Mouse (Mus musculus) heart, embryonic 12.5 days (tissue): ENCODE data around the gene Slc35e1. TPM values are rescaled to one million over a fixed set of nuclear protein-coding genes. Genes with fewer than 3 reads are reported as not detected.

ENCODE experiments used
- ATAC-seq: fragments of 200-750 bp; cut with Nextera tagmentation; 2 replicates; pipeline ENCODE4 v1.8.0; 2017; ENCODE audit warnings: moderate TSS enrichment, moderate library complexity; ENCODE audit not compliant: insufficient number of reproducible peaks, low FRiP score
- H3K27ac ChIP-seq: fragments of 300-500 bp; sonication (generic); 2 replicates; pipeline ENCODE4 v1.5.1; 2016; ENCODE audit warnings: mild to moderate bottlenecking, moderate library complexity; ENCODE audit not compliant: poor library complexity, severe bottlenecking
- H3K27me3 ChIP-seq: fragments of 300-500 bp; sonication (generic); replicated peaks from 2 replicates; pipeline ENCODE4 v1.6.1; 2016; ENCODE audit warnings: mild to moderate bottlenecking, moderate library complexity
- H3K36me3 ChIP-seq: fragments of 300-500 bp; sonication (generic); 2 replicates; pipeline ENCODE4 v1.6.1; 2016; ENCODE audit warnings: mild to moderate bottlenecking, moderate library complexity
- H3K4me1 ChIP-seq: fragments of 300-500 bp; sonication (generic); replicated peaks from 2 replicates; pipeline ENCODE4 v1.6.1; 2016; ENCODE audit warnings: mild to moderate bottlenecking
- H3K4me2 ChIP-seq: fragments of 300-500 bp; sonication (generic); 2 replicates; pipeline ENCODE4 v1.6.1; 2016; ENCODE audit warnings: mild to moderate bottlenecking, moderate library complexity
- H3K4me3 ChIP-seq: fragments of 300-500 bp; sonication (generic); 2 replicates; pipeline ENCODE4 v1.5.1; 2016; ENCODE audit warnings: mild to moderate bottlenecking
- H3K9ac ChIP-seq: fragments of 300-500 bp; sonication (generic); 2 replicates; pipeline ENCODE4 v1.6.1; 2016; ENCODE audit warnings: mild to moderate bottlenecking, moderate library complexity
- H3K9me3 ChIP-seq: fragments of 300-500 bp; sonication (generic); replicated peaks from 2 replicates; pipeline ENCODE4 v1.6.1; 2016; ENCODE audit warnings: mild to moderate bottlenecking, moderate library complexity
- WGBS: fragments of 180-500 bp; shearing (Covaris S2); methylation state at CpG from one replicate; pipeline ENCODE4 v1.1.7; 2016; 5-methylcytosine and 5-hydroxymethylcytosine counted together
- polyA plus RNA-seq: library from polyadenylated mRNA; unstranded; fragments of >200 nt; fragmentation: Nextera tagmentation; extraction: Ambion mirVana; gene quantifications from 2 replicates; pipeline ENCODE4 v1.2.1, GENCODE M21; 2016

Slc35e1 gene
- polyA plus RNA-seq, 1 experiment from 2014 or later, result 23.6 TPM

DNA sequence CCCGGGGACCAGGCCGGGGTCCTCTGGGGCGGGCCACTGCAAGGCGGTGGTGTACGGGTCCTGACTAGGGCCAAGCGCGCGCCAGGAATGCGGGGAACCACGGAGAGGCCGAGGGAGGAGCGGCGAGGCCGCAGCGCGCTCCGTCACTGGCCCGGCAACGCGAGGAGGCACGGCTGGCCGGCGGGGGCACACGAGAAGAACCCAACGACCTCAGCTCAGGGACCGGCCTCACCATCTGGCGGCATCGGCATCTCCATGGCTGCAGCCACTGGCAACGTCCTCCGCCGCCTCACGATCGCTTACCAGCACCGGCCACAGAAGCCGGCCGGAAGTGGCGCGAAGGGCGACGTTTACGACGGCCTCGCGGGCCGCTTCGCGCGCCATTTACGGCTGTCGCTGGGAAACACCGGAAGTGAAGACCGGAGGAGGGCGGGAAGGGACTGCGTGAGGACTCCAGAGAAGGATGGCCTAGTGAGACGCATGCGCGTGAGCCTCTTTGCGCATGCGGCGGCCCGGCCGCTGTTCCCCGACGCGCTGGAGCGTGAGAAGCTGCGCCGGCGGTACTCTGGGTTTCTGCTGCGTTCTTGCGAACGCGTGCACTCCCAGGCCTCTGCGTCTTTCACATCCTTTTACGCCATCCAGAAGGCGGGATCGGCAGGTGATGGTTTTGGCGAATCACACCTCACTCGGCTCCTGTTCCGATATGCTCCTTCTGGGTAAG, 17.4 kb downstream of the Slc35e1 start, which contains the start of gene Cherp:
Gene Cherp (minus strand): TSS at position 401 of the 721 bp plus-strand sequence.
- peak within 1 kb of the TSS; percentile 87 for H3K9ac ChIP-seq
- H3K36me3 ChIP-seq, result peaks cover 45% of the 10 kb centered on the region
- H3K27ac ChIP-seq, result peak within 1 kb of the TSS; percentile 80
- H3K4me3 ChIP-seq, result peak within 1 kb of the TSS; percentile 81
- peak within 1 kb of the TSS; percentile 97 for H3K4me2 ChIP-seq
- ATAC-seq, result peak; percentile 94
- H3K27me3 ChIP-seq, result no peaks in the 10 kb centered on the region
- peaks cover 19% of the 10 kb centered on the region for H3K4me1 ChIP-seq
- WGBS, result under 1% methylated on average over 80 of the region's 80 CpGs
- peaks cover 9% of the 10 kb centered on the region; the same call in 1 of the 2 replicates for H3K9me3 ChIP-seq

DNA sequence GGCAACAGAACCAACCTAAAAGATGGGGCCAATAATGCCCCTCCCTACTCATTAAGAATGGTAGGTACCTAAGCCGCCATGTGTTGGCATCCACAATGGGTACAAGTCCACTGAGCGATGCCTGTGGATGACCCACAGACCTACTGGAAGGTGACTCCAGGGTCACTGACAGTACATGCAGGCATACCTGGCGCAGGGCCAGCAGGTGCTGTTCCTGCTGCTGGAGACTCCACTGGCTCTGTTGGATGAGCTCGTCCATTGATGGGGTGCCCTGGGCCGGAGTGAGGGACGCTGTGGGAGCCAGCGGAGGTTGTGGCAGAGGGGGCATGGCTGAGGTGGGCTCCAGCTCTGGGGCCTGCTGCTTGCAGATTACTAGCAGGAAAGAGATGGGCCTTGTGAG, 21.7 kb downstream of the Slc35e1 start:
- H3K9ac ChIP-seq, result no peak overlapping the region
- no peak overlapping the region for H3K27ac ChIP-seq
- no peak overlapping the region for H3K4me3 ChIP-seq
- H3K4me2 ChIP-seq, result no peak overlapping the region
- H3K36me3 ChIP-seq, result peaks cover 77% of the 10 kb centered on the region
- H3K9me3 ChIP-seq, result no peaks in the 10 kb centered on the region
- no peak for ATAC-seq
- 92% methylated on average over 7 of the region's 7 CpGs for WGBS
- H3K27me3 ChIP-seq, result no peaks in the 10 kb centered on the region
- peaks cover 11% of the 10 kb centered on the region for H3K4me1 ChIP-seq

- H3K27ac ChIP-seq, result no peak overlapping the region
- H3K9ac ChIP-seq, result no peak overlapping the region
- no peak overlapping the region for H3K4me2 ChIP-seq
- peaks cover 84% of the 10 kb centered on the region for H3K36me3 ChIP-seq
- peaks cover 10% of the 10 kb centered on the region for H3K4me1 ChIP-seq
- no peaks in the 10 kb centered on the region for H3K27me3 ChIP-seq
- no peaks in the 10 kb centered on the region for H3K9me3 ChIP-seq
- ATAC-seq, result no peak
- WGBS, result 91% methylated on average over 8 of the region's 8 CpGs
- H3K4me3 ChIP-seq, result no peak overlapping the region
Measured at GRCm38 (mm10) chr8:72469984-72470383, 22.4 kb downstream of the Slc35e1 start.

DNA sequence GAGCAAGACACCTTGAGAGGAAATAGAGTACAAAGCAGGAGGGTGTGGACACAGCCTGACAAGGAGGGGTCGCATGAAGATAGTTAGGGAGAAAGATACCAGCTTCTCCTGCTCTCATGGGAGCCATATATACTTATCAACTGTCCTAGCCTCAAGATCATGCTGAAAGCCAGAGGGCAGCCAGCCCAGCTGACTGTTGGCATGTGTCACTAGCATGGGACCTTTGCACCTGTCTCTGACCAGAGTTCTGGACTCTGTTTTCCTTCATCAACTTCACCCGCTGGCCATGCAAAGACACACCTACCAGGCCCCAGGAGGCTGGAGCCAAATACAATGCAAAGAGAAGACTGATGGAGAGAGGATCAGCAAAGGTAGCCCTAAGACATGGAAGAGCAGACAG, 23.2 kb downstream of the Slc35e1 start:
- no peak for ATAC-seq
- Histone ChIP-seq H3K27ac (no peak overlapping the region), H3K9me3 (no peaks in the 10 kb centered on the region), H3K27me3 (no peaks in the 10 kb centered on the region), H3K4me3 (no peak overlapping the region), H3K4me1 (peaks cover 9% of the 10 kb centered on the region), H3K9ac (no peak overlapping the region), H3K4me2 (no peak overlapping the region), H3K36me3 (peaks cover 90% of the 10 kb centered on the region)
- WGBS, result 92% methylated on average over 2 of the region's 2 CpGs

DNA sequence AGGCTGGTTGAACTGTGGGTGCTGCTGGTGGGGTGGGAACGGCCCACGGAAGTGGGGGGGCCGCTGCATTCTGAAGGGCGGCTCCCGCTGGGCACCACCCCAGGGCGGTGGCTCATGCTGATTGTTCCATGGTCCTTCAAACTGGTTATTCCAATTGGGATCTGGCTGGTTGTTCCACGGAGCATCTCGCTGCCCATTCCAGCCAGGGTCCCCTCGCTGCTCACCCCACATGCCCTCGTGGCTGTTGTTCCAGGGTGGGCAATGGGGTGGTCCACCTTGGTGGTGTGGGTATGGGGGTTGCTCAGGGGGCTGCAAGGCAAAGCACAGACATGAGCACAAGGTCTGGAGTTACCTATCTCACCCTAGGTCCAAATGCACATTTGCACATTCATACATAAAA, 28.2 kb downstream of the Slc35e1 start:
- Histone ChIP-seq H3K4me2 (no peak overlapping the region), H3K4me1 (no peaks in the 10 kb centered on the region), H3K27me3 (no peaks in the 10 kb centered on the region), H3K4me3 (no peak overlapping the region), H3K9me3 (no peaks in the 10 kb centered on the region), H3K36me3 (peaks cover 98% of the 10 kb centered on the region), H3K9ac (no peak overlapping the region), H3K27ac (no peak overlapping the region)
- ATAC-seq, result no peak
- WGBS, result 94% methylated on average over 10 of the region's 10 CpGs

- ATAC-seq, result no peak
- 89% methylated on average over 4 of the region's 4 CpGs for WGBS
- Histone ChIP-seq H3K27me3 (no peaks in the 10 kb centered on the region), H3K4me2 (no peak overlapping the region), H3K9me3 (no peaks in the 10 kb centered on the region), H3K27ac (no peak overlapping the region), H3K4me1 (0 out of 2 replicates have a peak, but pooled peaks cover 3% of the 10 kb centered on the region), H3K4me3 (no peak overlapping the region), H3K9ac (no peak overlapping the region), H3K36me3 (peaks cover 72% of the 10 kb centered on the region)
Measured at GRCm38 (mm10) chr8:72459881-72460533, 32.4 kb downstream of the Slc35e1 start.

DNA sequence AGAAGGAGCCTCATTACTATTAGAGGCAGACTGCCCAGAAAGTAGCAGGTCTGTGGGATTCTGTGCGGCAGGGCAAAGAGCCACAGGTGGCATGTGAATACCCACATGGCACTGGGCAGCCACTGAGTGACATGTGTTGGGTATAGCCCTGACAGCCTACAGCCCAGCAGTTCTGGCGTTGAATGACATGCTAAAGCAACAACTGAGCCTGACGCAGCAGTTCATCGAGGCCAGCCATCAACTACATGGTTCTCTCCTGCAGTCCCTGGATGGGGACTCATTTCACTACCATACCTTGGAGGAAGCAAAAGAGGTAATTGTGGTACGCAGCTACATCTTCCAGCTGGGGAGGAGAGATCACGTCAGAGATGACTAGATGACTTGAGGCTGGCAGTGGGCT, 34.0 kb downstream of the Slc35e1 start:
- Histone ChIP-seq H3K36me3 (peaks cover 71% of the 10 kb centered on the region), H3K4me2 (no peak overlapping the region), H3K9me3 (peaks cover 6% of the 10 kb centered on the region), H3K4me1 (0 out of 2 replicates have a peak, but pooled peaks cover 5% of the 10 kb centered on the region), H3K27me3 (no peaks in the 10 kb centered on the region), H3K9ac (no peak overlapping the region), H3K4me3 (no peak overlapping the region), H3K27ac (no peak overlapping the region)
- 78% methylated on average over 6 of the region's 6 CpGs for WGBS
- no peak for ATAC-seq

DNA sequence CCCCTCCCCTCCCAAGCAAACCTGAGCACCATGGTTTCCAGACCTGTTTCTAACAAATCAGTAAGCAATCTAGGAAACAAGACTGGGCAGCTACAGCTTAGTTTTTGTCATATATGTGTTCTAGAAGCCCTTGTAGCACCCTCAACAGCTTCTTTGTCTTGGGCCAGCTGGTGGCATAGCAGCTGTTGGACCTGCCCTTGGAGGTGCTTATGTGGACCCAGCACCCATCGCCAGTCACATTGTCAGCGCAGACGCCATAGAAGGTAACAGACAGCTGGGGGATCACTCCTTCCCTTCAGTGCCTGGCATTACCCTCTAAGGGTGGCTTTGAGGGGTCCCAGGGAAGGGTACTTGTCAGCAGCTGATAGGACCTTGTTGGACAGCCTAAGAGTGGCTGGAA, 34.6 kb downstream of the Slc35e1 start:
- H3K9me3 ChIP-seq, result peaks cover 6% of the 10 kb centered on the region
- no peak overlapping the region for H3K9ac ChIP-seq
- WGBS, result 80% methylated on average over 3 of the region's 3 CpGs
- H3K36me3 ChIP-seq, result peaks cover 71% of the 10 kb centered on the region
- no peaks in the 10 kb centered on the region for H3K27me3 ChIP-seq
- H3K27ac ChIP-seq, result no peak overlapping the region
- no peak overlapping the region for H3K4me3 ChIP-seq
- no peak for ATAC-seq
- H3K4me2 ChIP-seq, result no peak overlapping the region
- 0 out of 2 replicates have a peak, but pooled peaks cover 5% of the 10 kb centered on the region for H3K4me1 ChIP-seq

GRCm38 (mm10) chr8:72455317-72455716, 37.1 kb downstream of the Slc35e1 start:
- H3K27me3 ChIP-seq, result no peaks in the 10 kb centered on the region
- H3K27ac ChIP-seq, result no peak overlapping the region
- no peak overlapping the region for H3K4me3 ChIP-seq
- WGBS, result 58% methylated on average over 4 of the region's 4 CpGs
- peaks cover 68% of the 10 kb centered on the region for H3K36me3 ChIP-seq
- H3K9me3 ChIP-seq, result peaks cover 6% of the 10 kb centered on the region
- ATAC-seq, result no peak
- no peak overlapping the region for H3K9ac ChIP-seq
- H3K4me1 ChIP-seq, result 0 out of 2 replicates have a peak, but pooled peaks cover 5% of the 10 kb centered on the region
- no peak overlapping the region for H3K4me2 ChIP-seq

GRCm38 (mm10) chr8:72453904-72454303, 38.5 kb downstream of the Slc35e1 start:
- WGBS, result 94% methylated on average over 2 of the region's 2 CpGs
- 0 out of 2 replicates have a peak, but pooled peaks cover 5% of the 10 kb centered on the region for H3K4me1 ChIP-seq

DNA sequence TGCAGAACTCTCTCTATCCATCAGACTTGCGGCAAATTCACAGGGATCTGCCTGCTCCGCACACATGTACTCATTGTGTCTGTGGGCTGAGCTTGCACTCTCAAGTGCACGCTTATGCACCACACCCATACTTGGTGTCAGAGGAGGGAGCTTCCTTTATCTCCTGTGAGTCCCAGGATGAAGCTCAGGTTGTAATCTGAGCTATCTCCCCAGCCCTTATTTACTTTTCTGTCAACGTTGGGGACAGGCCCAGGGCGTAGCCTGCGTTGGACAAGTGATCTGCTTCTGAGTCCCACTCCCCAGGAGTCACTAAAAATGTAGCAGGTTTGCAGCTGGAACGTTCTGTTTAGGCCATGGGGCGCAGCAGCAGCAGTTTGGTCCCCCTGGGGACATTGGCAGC, 40.9 kb downstream of the Slc35e1 start:
- Histone ChIP-seq H3K27ac (no peak overlapping the region), H3K4me1 (0 out of 2 replicates have a peak, but pooled peaks cover 5% of the 10 kb centered on the region), H3K4me2 (no peak overlapping the region), H3K9ac (no peak overlapping the region), H3K27me3 (no peaks in the 10 kb centered on the region), H3K4me3 (no peak overlapping the region), H3K36me3 (peaks cover 74% of the 10 kb centered on the region), H3K9me3 (peaks cover 6% of the 10 kb centered on the region)
- ATAC-seq, result no peak
- 69% methylated on average over 8 of the region's 8 CpGs for WGBS

More at GRCm38 (mm10) chr8:72453904-72454303, 38.5 kb downstream of the Slc35e1 start:
- Histone ChIP-seq H3K27ac (no peak overlapping the region), H3K4me3 (no peak overlapping the region), H3K36me3 (peaks cover 69% of the 10 kb centered on the region), H3K4me2 (no peak overlapping the region), H3K27me3 (no peaks in the 10 kb centered on the region), H3K9ac (no peak overlapping the region), H3K9me3 (peaks cover 6% of the 10 kb centered on the region)
- no peak for ATAC-seq
